Mouse (Mus musculus): ENCODE measurements around the gene Nln.

Nln gene

GRCm38 (mm10) chr13:104042738-104043137, 66.7 kb downstream of the Nln start:
- DNase-seq (ENCODE audit: low spot score in 2 of 2), result no peak

GRCm38 (mm10) chr13:104041481-104041880, 67.9 kb downstream of the Nln start:
- DNase-seq (ENCODE audit: low spot score in 2 of 2), result no peak

- DNase-seq (ENCODE audit: low spot score in 2 of 2), result no peak
These were observed 68.5 kb downstream of the Nln start for GRCm38 (mm10) chr13:104040950-104041349.

GRCm38 (mm10) chr13:104039861-104040260, 69.6 kb downstream of the Nln start:
- no peak for DNase-seq (ENCODE audit: low spot score in 2 of 2)

- no peak for DNase-seq (ENCODE audit: low spot score in 2 of 2)
These were observed 70.5 kb downstream of the Nln start for GRCm38 (mm10) chr13:104038891-104039290.

GRCm38 (mm10) chr13:104038358-104038757, 71.1 kb downstream of the Nln start:
- no peak for DNase-seq (ENCODE audit: low spot score in 2 of 2)

GRCm38 (mm10) chr13:104037531-104038290, 71.7 kb downstream of the Nln start:
- no peak for DNase-seq (ENCODE audit: low spot score in 2 of 2)

- no peak for DNase-seq (ENCODE audit: low spot score in 2 of 2)
These were observed 72.7 kb downstream of the Nln start for GRCm38 (mm10) chr13:104036494-104037290.

- DNase-seq (ENCODE audit: low spot score in 2 of 2), result no peak
These were observed 73.8 kb downstream of the Nln start for GRCm38 (mm10) chr13:104035651-104036050.

- no peak for DNase-seq (ENCODE audit: low spot score in 2 of 2)
These were observed 74.6 kb downstream of the Nln start for GRCm38 (mm10) chr13:104034854-104035253.

GRCm38 (mm10) chr13:104032620-104033133, 76.7 kb downstream of the Nln start:
- DNase-seq (ENCODE audit: low spot score in 2 of 2), result no peak

- DNase-seq (ENCODE audit: low spot score in 2 of 2), result no peak
These were observed 77.5 kb downstream of the Nln start for GRCm38 (mm10) chr13:104031821-104032331.

- DNase-seq (ENCODE audit: low spot score in 2 of 2), result no peak
These were observed 78.5 kb downstream of the Nln start for GRCm38 (mm10) chr13:104030956-104031355.

- no peak for DNase-seq (ENCODE audit: low spot score in 2 of 2)
These were observed 79.9 kb downstream of the Nln start for GRCm38 (mm10) chr13:104029511-104029910.

GRCm38 (mm10) chr13:104029089-104029488, 80.3 kb downstream of the Nln start:
- no peak for DNase-seq (ENCODE audit: low spot score in 2 of 2)

GRCm38 (mm10) chr13:104026525-104026924, 82.9 kb downstream of the Nln start:
- no peak for DNase-seq (ENCODE audit: low spot score in 2 of 2)

- no peak for DNase-seq (ENCODE audit: low spot score in 2 of 2)
These were observed 83.8 kb downstream of the Nln start for GRCm38 (mm10) chr13:104025710-104025995.

GRCm38 (mm10) chr13:104024856-104025709, 84.3 kb downstream of the Nln start:
- no peak for DNase-seq (ENCODE audit: low spot score in 2 of 2)

GRCm38 (mm10) chr13:104024275-104024674, 85.1 kb downstream of the Nln start:
- DNase-seq (ENCODE audit: low spot score in 2 of 2), result no peak

- no peak for DNase-seq (ENCODE audit: low spot score in 2 of 2)
These were observed 86.0 kb downstream of the Nln start for GRCm38 (mm10) chr13:104023356-104023911.

- no peak for DNase-seq (ENCODE audit: low spot score in 2 of 2)
These were observed 90.8 kb downstream of the Nln start for GRCm38 (mm10) chr13:104018466-104019076.
